Mouse (Mus musculus) B cell, adult 2 months (primary cell): ENCODE measurements around the gene Gm3696.
"Not testable (repeated sequence)": the region's sequence is repeated elsewhere in the genome, so short reads cannot be mapped to it uniquely, and the experiment has no call there.

Experiments used
- DNase-seq, 2 experiments: peaks; one replicate each; pipeline ENCODE4 v3.0.0; 2022

The Gm3696 gene

DNA sequence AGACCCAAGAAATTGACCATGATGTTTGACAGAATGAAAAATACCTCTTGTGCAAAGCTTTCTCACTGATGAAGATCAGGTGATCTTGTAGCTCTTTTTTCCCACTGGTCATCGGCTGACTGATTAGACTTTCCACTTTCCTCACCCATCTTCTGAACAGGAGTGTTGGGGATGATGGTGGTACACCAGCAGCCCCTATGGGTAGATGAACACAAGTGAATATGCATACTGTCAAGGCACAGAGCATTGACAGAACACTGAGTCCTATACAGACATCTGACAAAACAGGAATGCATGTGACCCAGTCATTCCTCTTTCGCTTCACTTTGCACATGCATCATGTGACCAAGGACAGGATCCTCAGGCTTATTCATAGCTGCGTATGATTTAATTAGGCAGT is at the start of gene Gm3696:
Gm3696 (minus strand) TSS at position 101 of the 400 bp plus-strand sequence.
- not testable (repeated sequence) for DNase-seq

DNA sequence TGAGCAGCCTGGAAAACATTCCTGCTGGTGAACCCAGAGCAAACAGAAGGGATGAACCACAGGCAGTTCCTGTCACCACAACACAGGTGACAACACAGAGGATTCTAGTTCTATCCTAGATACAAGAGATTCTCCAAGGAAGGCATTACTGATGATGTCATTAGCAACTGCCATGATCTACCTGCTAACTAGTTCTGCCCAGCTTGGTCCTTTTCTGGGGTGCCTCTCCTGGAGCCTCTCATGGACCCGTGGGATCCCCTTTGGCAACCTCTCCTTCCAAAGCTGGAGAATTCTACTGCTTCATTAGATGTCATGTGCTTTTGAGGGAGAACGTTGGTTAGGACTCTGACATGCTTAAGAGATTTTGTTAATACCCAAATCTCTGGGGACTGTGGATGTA is 24.9 kb upstream of the Gm3696 start, which contains the start of gene Gm6676:
Gm6676 (minus strand) TSS at position 101 of the 400 bp plus-strand sequence.
- not testable (repeated sequence) for DNase-seq

DNA sequence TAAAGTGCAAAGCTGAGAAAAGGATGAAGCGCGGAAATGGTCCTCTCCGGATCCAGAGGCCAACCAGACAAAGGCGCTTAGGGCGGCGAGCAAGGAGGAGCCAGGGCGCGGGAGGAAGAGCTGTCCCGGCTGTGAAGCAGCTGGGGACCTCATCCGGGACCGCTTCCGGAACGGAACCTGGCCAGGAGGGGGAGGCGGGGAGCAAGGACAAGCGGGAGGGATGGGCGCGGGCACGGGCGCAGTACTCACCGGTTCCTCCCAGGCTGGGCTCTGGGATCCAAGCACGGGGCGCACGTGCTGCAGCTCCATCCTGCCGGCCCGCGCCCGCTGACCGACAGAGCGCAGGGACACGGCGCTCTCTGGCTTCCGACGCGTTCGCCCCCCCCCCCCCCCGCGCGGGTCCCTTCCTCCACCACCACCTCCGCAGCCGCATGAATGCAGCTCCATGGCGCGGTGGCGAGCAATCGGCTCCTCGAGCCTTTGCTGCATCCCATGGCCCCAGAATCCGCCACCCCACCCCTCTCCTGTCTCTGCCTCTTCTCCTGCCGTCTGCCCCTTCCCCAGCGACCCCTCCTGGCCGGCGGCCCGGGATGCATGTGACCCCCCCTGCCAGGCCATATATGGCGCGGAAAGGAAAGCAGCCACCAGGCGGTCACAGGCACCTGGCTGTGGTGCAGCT is 4.8 kb upstream of the Gm3696 start:
- not testable (repeated sequence) for DNase-seq

DNA sequence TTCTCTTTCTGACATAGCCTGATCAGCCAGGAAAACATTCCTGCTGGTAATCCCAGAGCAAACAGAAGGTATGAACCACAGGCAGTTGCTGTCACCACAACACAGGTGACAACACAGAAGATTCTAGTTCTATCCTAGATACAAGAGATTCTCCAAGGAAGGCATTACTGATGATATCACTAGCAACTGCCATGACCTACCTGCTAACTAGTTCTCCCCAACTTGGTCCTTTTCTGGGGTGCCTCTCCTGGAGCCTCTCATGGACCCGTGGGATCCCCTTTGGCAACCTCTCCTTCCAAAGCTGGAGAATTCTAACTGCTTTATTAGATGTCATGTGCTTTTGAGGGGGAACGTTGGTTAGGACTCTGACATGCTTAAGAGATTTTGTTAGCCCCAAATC is 55.6 kb downstream of the Gm3696 start, which contains the start of gene Gm3685:
Gm3685 (minus strand) TSS at position 101 of the 400 bp plus-strand sequence.
- not testable (repeated sequence) for DNase-seq
